Mouse (Mus musculus): ENCODE results near the gene Trim54. TPM values are rescaled to one million over a fixed set of nuclear protein-coding genes. Genes with fewer than 3 reads are reported as not detected.

The Trim54 gene
- total RNA-seq, 2 experiments from 2014 or later, result not detected

DNA sequence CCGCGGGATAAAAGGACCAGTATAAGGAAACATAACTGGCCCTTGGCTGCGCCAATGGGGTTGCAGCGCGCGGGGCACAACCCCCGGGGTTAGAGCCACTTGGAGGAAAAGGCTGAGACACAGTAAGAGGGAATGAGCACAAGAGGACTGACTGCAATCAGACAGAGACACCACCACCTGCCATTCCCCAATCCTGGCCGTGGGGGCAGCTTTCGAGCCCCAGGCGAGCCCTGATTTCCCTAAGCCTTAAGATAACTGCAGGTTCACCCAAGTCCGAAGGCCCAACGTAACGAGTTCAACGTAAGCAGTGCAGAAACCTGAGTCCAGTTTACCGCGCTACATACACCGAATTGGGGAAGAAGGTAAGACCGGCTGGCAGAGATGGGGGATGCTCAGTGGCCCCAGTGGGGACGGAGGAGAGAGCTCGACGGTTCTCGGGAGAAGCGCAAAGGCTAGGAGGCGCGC lies 62.8 kb downstream of the Trim54 start:
- peak; percentile 61 for ATAC-seq (replicated peaks; ENCODE audit: low FRiP score, poor library complexity, severe bottlenecking)

DNA sequence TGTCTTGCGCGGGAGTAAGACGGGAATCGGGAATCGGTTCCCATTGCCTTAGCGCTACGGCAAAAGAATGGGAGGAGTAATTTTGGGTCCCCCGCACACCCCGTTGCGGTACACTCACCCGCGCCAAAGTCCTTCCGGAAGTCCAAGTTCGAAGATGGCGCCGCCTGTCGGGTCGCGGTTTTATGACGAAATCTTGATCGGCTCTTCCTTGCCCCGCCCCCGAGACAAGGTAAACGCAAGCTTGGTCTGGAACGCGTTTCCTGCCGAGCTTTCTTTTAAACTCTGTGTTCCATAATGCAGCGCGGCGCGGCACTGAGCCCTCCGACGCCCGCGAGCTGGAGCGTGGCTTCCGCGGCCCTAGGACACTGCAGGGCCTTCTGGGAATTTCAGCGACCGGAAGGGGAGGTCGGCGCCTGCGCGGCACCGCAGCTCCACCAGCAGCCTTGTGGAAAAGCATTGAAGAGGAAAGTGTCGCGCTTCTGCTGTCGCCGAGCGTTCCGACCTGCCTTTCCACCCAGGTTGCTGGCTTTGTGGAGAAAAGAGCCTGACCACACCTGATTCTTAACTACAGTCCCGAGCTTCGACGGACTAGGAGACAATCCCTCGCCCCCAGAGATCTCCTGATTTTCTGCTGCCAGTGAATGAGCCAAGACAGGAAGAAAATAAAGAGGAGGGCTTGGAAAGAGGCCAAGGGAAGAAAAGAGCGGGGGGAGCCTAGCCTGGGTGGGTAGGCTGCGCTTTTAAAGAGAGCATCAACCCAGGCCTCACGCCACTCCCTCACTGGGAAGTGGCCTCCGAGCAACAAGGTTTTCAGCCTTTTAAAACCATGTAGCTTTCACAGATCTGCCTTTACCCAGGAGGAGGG lies 63.5 kb downstream of the Trim54 start, which contains the start of the genes Gm29609 and Gtf3c2:
Gm29609 (minus strand) TSS at position 146 of the 865 bp plus-strand sequence.
Gtf3c2 (minus strand) TSS at position 379 of the 865 bp plus-strand sequence.
- ATAC-seq (replicated peaks; ENCODE audit: low FRiP score, poor library complexity, severe bottlenecking), result peak; percentile 89

DNA sequence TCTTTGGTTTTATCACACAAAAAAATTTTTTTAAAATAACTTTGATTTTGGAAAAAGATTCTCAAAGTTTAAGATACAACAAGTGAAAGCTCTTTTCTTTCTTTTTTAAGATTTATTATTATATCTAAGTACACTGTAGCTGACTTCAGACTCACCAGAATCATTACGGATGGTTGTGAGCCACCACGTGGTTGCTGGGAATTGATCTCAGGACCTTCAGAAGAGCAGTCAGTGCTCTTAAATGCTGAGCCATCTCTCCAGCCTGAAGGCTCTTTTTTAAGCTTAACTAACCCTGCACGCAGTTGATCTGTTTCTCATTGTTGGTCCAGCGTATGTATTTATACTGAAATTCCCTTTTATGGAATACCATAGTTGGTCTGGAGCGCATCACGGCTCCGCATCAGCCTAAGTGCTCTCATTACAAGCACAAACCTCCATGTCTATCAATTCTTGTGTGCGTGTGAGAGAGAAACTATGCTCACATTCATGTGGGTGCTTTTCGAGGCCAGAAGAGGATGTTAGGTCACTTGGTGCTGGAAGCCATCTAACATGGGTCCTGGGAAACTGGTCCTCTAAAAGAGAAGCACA lies 64.8 kb downstream of the Trim54 start:
- ATAC-seq (replicated peaks; ENCODE audit: low FRiP score, poor library complexity, severe bottlenecking), result no peak

DNA sequence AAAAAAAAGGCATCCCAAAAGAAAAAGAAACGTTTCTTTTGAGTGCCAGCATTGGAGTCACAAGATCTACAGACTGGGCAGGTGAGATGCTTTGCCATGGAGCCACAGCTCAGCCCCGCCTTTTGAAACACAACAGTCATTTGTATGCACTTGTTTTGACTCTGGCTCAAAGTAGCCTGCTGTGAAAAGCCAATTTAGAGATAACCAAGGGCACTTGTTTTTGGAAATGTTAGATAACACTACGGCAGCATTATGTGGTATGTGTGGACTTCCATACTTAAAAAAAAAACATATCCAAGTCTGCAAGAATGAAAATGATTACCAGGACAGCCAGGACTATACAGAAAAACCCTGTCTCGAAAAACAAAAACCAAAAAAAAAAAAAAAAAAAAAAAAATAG lies 67.2 kb downstream of the Trim54 start:
- ATAC-seq (replicated peaks; ENCODE audit: low FRiP score, poor library complexity, severe bottlenecking), result peak; percentile 28; the same call in 1 of the 2 replicates

Other genes with a start within 250 kb of the Trim54 start
- 6.5 and 9.6 TPM in 2 replicates for gene Tmem214, start 248.7 kb upstream of the Trim54 start, total RNA-seq (2015; ENCODE audit: low replicate concordance)
- gene Tmem214, start 248.7 kb upstream of the Trim54 start, total RNA-seq (2017; ENCODE audit: low replicate concordance), result 4.7 and 7.0 TPM in 2 replicates
- gene Agbl5, start 228.0 kb upstream of the Trim54 start, total RNA-seq (2015; ENCODE audit: low replicate concordance), result 4.8 TPM in 1 of 2 replicates, not detected in the other
- gene Agbl5, start 228.0 kb upstream of the Trim54 start, total RNA-seq (2017; ENCODE audit: low replicate concordance), result 1.9 and 2.0 TPM in 2 replicates
- 167 and 176 TPM in 2 replicates for gene Ost4, start 208.9 kb upstream of the Trim54 start, total RNA-seq (2015; ENCODE audit: low replicate concordance)
- 63.0 and 140 TPM in 2 replicates for gene Ost4, start 208.9 kb upstream of the Trim54 start, total RNA-seq (2017; ENCODE audit: low replicate concordance)
- 16.9 and 28.8 TPM in 2 replicates for gene Emilin1, start 203.3 kb upstream of the Trim54 start, total RNA-seq (2015; ENCODE audit: low replicate concordance)
- gene Emilin1, start 203.3 kb upstream of the Trim54 start, total RNA-seq (2017; ENCODE audit: low replicate concordance), result 6.5 and 8.1 TPM in 2 replicates
- gene Khk, start 195.3 kb upstream of the Trim54 start, total RNA-seq (2015; ENCODE audit: low replicate concordance), result 8.1 and 14.4 TPM in 2 replicates
- 9.2 and 12.4 TPM in 2 replicates for gene Khk, start 195.3 kb upstream of the Trim54 start, total RNA-seq (2017; ENCODE audit: low replicate concordance)
- not detected in 2 replicates for gene Cgref1, start 171.1 kb upstream of the Trim54 start, total RNA-seq (2015; ENCODE audit: low replicate concordance)
- gene Cgref1, start 171.1 kb upstream of the Trim54 start, total RNA-seq (2017; ENCODE audit: low replicate concordance), result not detected in 2 replicates
- 12.7 and 21.9 TPM in 2 replicates for gene Preb, start 156.4 kb upstream of the Trim54 start, total RNA-seq (2015; ENCODE audit: low replicate concordance)
- gene Preb, start 156.4 kb upstream of the Trim54 start, total RNA-seq (2017; ENCODE audit: low replicate concordance), result 10.6 and 27.0 TPM in 2 replicates
- gene Tcf23, start 148.1 kb upstream of the Trim54 start, total RNA-seq (2015; ENCODE audit: low replicate concordance), result not detected in 2 replicates
- not detected in 2 replicates for gene Tcf23, start 148.1 kb upstream of the Trim54 start, total RNA-seq (2017; ENCODE audit: low replicate concordance)
- gene Atraid, start 68.4 kb upstream of the Trim54 start, total RNA-seq (2015; ENCODE audit: low replicate concordance), result 21.3 and 40.5 TPM in 2 replicates
- gene Atraid, start 68.4 kb upstream of the Trim54 start, total RNA-seq (2017; ENCODE audit: low replicate concordance), result 22.3 and 26.8 TPM in 2 replicates
- gene Slc5a6, start 67.8 kb upstream of the Trim54 start, total RNA-seq (2015; ENCODE audit: low replicate concordance), result 0.42 TPM in 1 of 2 replicates, not detected in the other
- gene Slc5a6, start 67.8 kb upstream of the Trim54 start, total RNA-seq (2017; ENCODE audit: low replicate concordance), result 0.98 TPM in 1 of 2 replicates, not detected in the other
- gene Cad, start 61.9 kb upstream of the Trim54 start, total RNA-seq (2015; ENCODE audit: low replicate concordance), result 6.5 and 16.3 TPM in 2 replicates
- 6.7 and 10.6 TPM in 2 replicates for gene Cad, start 61.9 kb upstream of the Trim54 start, total RNA-seq (2017; ENCODE audit: low replicate concordance)
- not detected in 2 replicates for gene Dnajc5g, start 10.4 kb upstream of the Trim54 start, total RNA-seq (2015; ENCODE audit: low replicate concordance)
- 0.70 TPM in 1 of 2 replicates, not detected in the other for gene Dnajc5g, start 10.4 kb upstream of the Trim54 start, total RNA-seq (2017; ENCODE audit: low replicate concordance)
- not detected in 2 replicates for gene Slc30a3, start 8.5 kb upstream of the Trim54 start, total RNA-seq (2015; ENCODE audit: low replicate concordance)
- not detected in 2 replicates for gene Slc30a3, start 8.5 kb upstream of the Trim54 start, total RNA-seq (2017; ENCODE audit: low replicate concordance)
- gene Ucn, start 22.1 kb downstream of the Trim54 start, total RNA-seq (2015; ENCODE audit: low replicate concordance), result not detected in 2 replicates
- not detected in 2 replicates for gene Ucn, start 22.1 kb downstream of the Trim54 start, total RNA-seq (2017; ENCODE audit: low replicate concordance)
- 9.4 and 11.1 TPM in 2 replicates for gene Mpv17, start 37.5 kb downstream of the Trim54 start, total RNA-seq (2015; ENCODE audit: low replicate concordance)
- gene Mpv17, start 37.5 kb downstream of the Trim54 start, total RNA-seq (2017; ENCODE audit: low replicate concordance), result 10.7 and 12.7 TPM in 2 replicates
- gene Gm29609, start 63.2 kb downstream of the Trim54 start, total RNA-seq (2015; ENCODE audit: low replicate concordance), result not detected in 2 replicates
- not detected in 2 replicates for gene Gm29609, start 63.2 kb downstream of the Trim54 start, total RNA-seq (2017; ENCODE audit: low replicate concordance)
- gene Gtf3c2, start 63.4 kb downstream of the Trim54 start, total RNA-seq (2015; ENCODE audit: low replicate concordance), result 29.7 and 32.5 TPM in 2 replicates
- 24.8 and 30.7 TPM in 2 replicates for gene Gtf3c2, start 63.4 kb downstream of the Trim54 start, total RNA-seq (2017; ENCODE audit: low replicate concordance)
- 2.9 and 17.1 TPM in 2 replicates for gene Snx17, start 76.5 kb downstream of the Trim54 start, total RNA-seq (2015; ENCODE audit: low replicate concordance)
- 12.3 and 15.8 TPM in 2 replicates for gene Snx17, start 76.5 kb downstream of the Trim54 start, total RNA-seq (2017; ENCODE audit: low replicate concordance)
- 9.8 and 42.1 TPM in 2 replicates for gene Eif2b4, start 76.7 kb downstream of the Trim54 start, total RNA-seq (2015; ENCODE audit: low replicate concordance)
- 13.5 and 18.7 TPM in 2 replicates for gene Eif2b4, start 76.7 kb downstream of the Trim54 start, total RNA-seq (2017; ENCODE audit: low replicate concordance)
- 2.3 and 4.8 TPM in 2 replicates for gene Zfp513, start 85.6 kb downstream of the Trim54 start, total RNA-seq (2015; ENCODE audit: low replicate concordance)
- gene Zfp513, start 85.6 kb downstream of the Trim54 start, total RNA-seq (2017; ENCODE audit: low replicate concordance), result 5.5 and 5.9 TPM in 2 replicates
- gene Ppm1g, start 104.0 kb downstream of the Trim54 start, total RNA-seq (2015; ENCODE audit: low replicate concordance), result 35.4 and 46.4 TPM in 2 replicates
- gene Ppm1g, start 104.0 kb downstream of the Trim54 start, total RNA-seq (2017; ENCODE audit: low replicate concordance), result 67.5 and 132 TPM in 2 replicates
- 20.1 and 31.5 TPM in 2 replicates for gene Nrbp1, start 124.2 kb downstream of the Trim54 start, total RNA-seq (2015; ENCODE audit: low replicate concordance)
- 23.0 and 28.1 TPM in 2 replicates for gene Nrbp1, start 124.2 kb downstream of the Trim54 start, total RNA-seq (2017; ENCODE audit: low replicate concordance)
- not detected in 2 replicates for gene Gm9970, start 124.5 kb downstream of the Trim54 start, total RNA-seq (2015; ENCODE audit: low replicate concordance)
- not detected in 2 replicates for gene Gm9970, start 124.5 kb downstream of the Trim54 start, total RNA-seq (2017; ENCODE audit: low replicate concordance)
- gene Krtcap3, start 135.0 kb downstream of the Trim54 start, total RNA-seq (2015; ENCODE audit: low replicate concordance), result 1.5 TPM in 1 of 2 replicates, not detected in the other
- gene Krtcap3, start 135.0 kb downstream of the Trim54 start, total RNA-seq (2017; ENCODE audit: low replicate concordance), result 4.0 and 4.6 TPM in 2 replicates
- gene Ift172, start 174.4 kb downstream of the Trim54 start, total RNA-seq (2015; ENCODE audit: low replicate concordance), result 0.58 and 3.1 TPM in 2 replicates
- 5.6 and 7.9 TPM in 2 replicates for gene Ift172, start 174.4 kb downstream of the Trim54 start, total RNA-seq (2017; ENCODE audit: low replicate concordance)
- gene Fndc4, start 179.4 kb downstream of the Trim54 start, total RNA-seq (2015; ENCODE audit: low replicate concordance), result not detected in 2 replicates
- gene Fndc4, start 179.4 kb downstream of the Trim54 start, total RNA-seq (2017; ENCODE audit: low replicate concordance), result 0.34 TPM in 1 of 2 replicates, not detected in the other
- gene Gckr, start 180.7 kb downstream of the Trim54 start, total RNA-seq (2015; ENCODE audit: low replicate concordance), result not detected in 2 replicates
- not detected in 2 replicates for gene Gckr, start 180.7 kb downstream of the Trim54 start, total RNA-seq (2017; ENCODE audit: low replicate concordance)

Data from erythroblast, adult 5-6 weeks (primary cell).